Mouse (Mus musculus) thymus, postnatal 25 days (tissue): ENCODE data around the gene Smoc1.

ENCODE experiments used
- DNase-seq: peaks from one replicate; pipeline ENCODE4 v3.0.0; 2022

Gene Smoc1

GRCm38 (mm10) chr12:81173893-81174292 is 147.3 kb downstream of the Smoc1 start:
- no peak for DNase-seq

- DNase-seq: no peak
These were observed 148.6 kb downstream of the Smoc1 start for GRCm38 (mm10) chr12:81175252-81175651.

GRCm38 (mm10) chr12:81182073-81182472 is 155.5 kb downstream of the Smoc1 start:
- peak; percentile 74 for DNase-seq

GRCm38 (mm10) chr12:81184967-81185366 is 158.4 kb downstream of the Smoc1 start:
- no peak for DNase-seq

GRCm38 (mm10) chr12:81186081-81186480 is 159.5 kb downstream of the Smoc1 start:
- no peak for DNase-seq

- no peak for DNase-seq
These were observed 160.1 kb downstream of the Smoc1 start for GRCm38 (mm10) chr12:81186668-81187067.

- DNase-seq: no peak
These were observed 161.8 kb downstream of the Smoc1 start for GRCm38 (mm10) chr12:81188423-81188822.

GRCm38 (mm10) chr12:81188996-81189395 is 162.4 kb downstream of the Smoc1 start:
- no peak for DNase-seq

- DNase-seq: no peak
These were observed 163.0 kb downstream of the Smoc1 start for GRCm38 (mm10) chr12:81189636-81190035.

GRCm38 (mm10) chr12:81193968-81194367 is 167.4 kb downstream of the Smoc1 start:
- DNase-seq: no peak

- no peak for DNase-seq
These were observed 171.0 kb downstream of the Smoc1 start for GRCm38 (mm10) chr12:81197468-81198075.

- DNase-seq: no peak
These were observed 172.8 kb downstream of the Smoc1 start for GRCm38 (mm10) chr12:81199280-81199955.

GRCm38 (mm10) chr12:81203226-81203625 is 176.6 kb downstream of the Smoc1 start:
- no peak for DNase-seq

GRCm38 (mm10) chr12:81205619-81206560 is 179.3 kb downstream of the Smoc1 start:
- peak; percentile 38 for DNase-seq

- no peak for DNase-seq
These were observed 182.0 kb downstream of the Smoc1 start for GRCm38 (mm10) chr12:81208559-81208958.

GRCm38 (mm10) chr12:81219339-81219738 is 192.7 kb downstream of the Smoc1 start:
- no peak for DNase-seq

- no peak for DNase-seq
These were observed 196.7 kb downstream of the Smoc1 start for GRCm38 (mm10) chr12:81223276-81223675.

GRCm38 (mm10) chr12:81224843-81225242 is 198.2 kb downstream of the Smoc1 start:
- no peak for DNase-seq

- DNase-seq: no peak
These were observed 199.5 kb downstream of the Smoc1 start for GRCm38 (mm10) chr12:81225966-81226577.

GRCm38 (mm10) chr12:81226590-81226989 is 200.0 kb downstream of the Smoc1 start:
- no peak for DNase-seq

GRCm38 (mm10) chr12:81227767-81228460 is 201.3 kb downstream of the Smoc1 start:
- DNase-seq: no peak

- DNase-seq: no peak
These were observed 207.3 kb downstream of the Smoc1 start for GRCm38 (mm10) chr12:81233746-81234380.
